Mouse (Mus musculus): ENCODE results near the gene Xndc1.

Gene Xndc1

GRCm38 (mm10) chr7:102082816-102083215 is 17.5 kb downstream of the Xndc1 start, which contains the start of gene Trpc2:
Gene Trpc2 (plus strand): TSS chr7:102083116.
- no peak for DNase-seq (ENCODE audit: low spot score)

- no peak for DNase-seq (ENCODE audit: low spot score)
Measured at GRCm38 (mm10) chr7:102084041-102084696, 18.9 kb downstream of the Xndc1 start.

GRCm38 (mm10) chr7:102087336-102087735 is 22.0 kb downstream of the Xndc1 start:
- no peak for DNase-seq (ENCODE audit: low spot score)

- DNase-seq (ENCODE audit: low spot score): no peak
Measured at GRCm38 (mm10) chr7:102099760-102100661, 34.7 kb downstream of the Xndc1 start.

- no peak for DNase-seq (ENCODE audit: low spot score)
Measured at GRCm38 (mm10) chr7:102100868-102101267, 35.6 kb downstream of the Xndc1 start.

GRCm38 (mm10) chr7:102101487-102101886 is 36.2 kb downstream of the Xndc1 start, which contains the start of gene Art1:
Gene Art1 (plus strand): TSS chr7:102101743.
- DNase-seq (ENCODE audit: low spot score): no peak

- DNase-seq (ENCODE audit: low spot score): no peak
Measured at GRCm38 (mm10) chr7:102102241-102102640, 36.9 kb downstream of the Xndc1 start.

GRCm38 (mm10) chr7:102102696-102103095 is 37.4 kb downstream of the Xndc1 start:
- DNase-seq (ENCODE audit: low spot score): no peak

GRCm38 (mm10) chr7:102103555-102103954 is 38.2 kb downstream of the Xndc1 start:
- no peak for DNase-seq (ENCODE audit: low spot score)

- no peak for DNase-seq (ENCODE audit: low spot score)
Measured at GRCm38 (mm10) chr7:102104126-102104525, 38.8 kb downstream of the Xndc1 start.

- no peak for DNase-seq (ENCODE audit: low spot score)
Measured at GRCm38 (mm10) chr7:102106700-102107141, 41.4 kb downstream of the Xndc1 start.

GRCm38 (mm10) chr7:102108206-102108605 is 42.9 kb downstream of the Xndc1 start:
- no peak for DNase-seq (ENCODE audit: low spot score)

GRCm38 (mm10) chr7:102109171-102109570 is 43.9 kb downstream of the Xndc1 start, which contains the start of gene Art5:
Gene Art5 (minus strand): TSS chr7:102109489.
- no peak for DNase-seq (ENCODE audit: low spot score)

- DNase-seq (ENCODE audit: low spot score): no peak
Measured at GRCm38 (mm10) chr7:102109746-102110145, 44.4 kb downstream of the Xndc1 start.

- no peak for DNase-seq (ENCODE audit: low spot score)
Measured at GRCm38 (mm10) chr7:102113151-102113729, 47.9 kb downstream of the Xndc1 start.

GRCm38 (mm10) chr7:102116579-102117331 is 51.4 kb downstream of the Xndc1 start, which contains the start of gene Chrna10:
Gene Chrna10 (minus strand): TSS chr7:102116828.
- DNase-seq (ENCODE audit: low spot score): no peak

- DNase-seq (ENCODE audit: low spot score): no peak
Measured at GRCm38 (mm10) chr7:102117382-102117781, 52.1 kb downstream of the Xndc1 start.

- DNase-seq (ENCODE audit: low spot score): no peak
Measured at GRCm38 (mm10) chr7:102120326-102120725, 55.0 kb downstream of the Xndc1 start.

GRCm38 (mm10) chr7:102132395-102132794 is 67.1 kb downstream of the Xndc1 start:
- no peak for DNase-seq (ENCODE audit: low spot score)
